Mouse (Mus musculus) adrenal gland (tissue): ENCODE data around the gene Frat2.

Source experiments
- intact Hi-C: fragments of 180-260 bp; cut with DNase I; formaldehyde crosslinking; loops from one replicate; pipeline ENCODE4 v1.15.1; 2025

Frat2 gene

DNA sequence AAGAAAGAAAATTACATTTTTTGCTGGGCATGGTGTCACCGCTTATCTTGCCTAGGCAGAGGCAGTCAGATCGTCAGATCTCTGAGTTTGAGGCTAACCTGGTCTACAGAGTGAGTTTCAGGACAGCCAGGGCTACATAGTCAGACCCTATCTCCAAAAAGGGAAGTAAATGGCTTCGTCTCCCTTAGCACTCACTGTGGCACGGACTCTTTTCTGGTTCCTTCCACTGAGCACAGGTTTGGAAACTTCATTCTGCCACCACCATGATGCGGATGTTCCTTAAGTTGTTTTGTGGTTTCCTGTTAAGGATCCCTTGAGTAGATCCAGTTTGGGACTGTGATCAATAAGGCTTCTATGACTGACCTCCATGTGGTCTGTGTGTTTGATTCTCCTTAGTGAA is 23.0 kb downstream of the Frat2 start:
- intact Hi-C loops = no loop called here

DNA sequence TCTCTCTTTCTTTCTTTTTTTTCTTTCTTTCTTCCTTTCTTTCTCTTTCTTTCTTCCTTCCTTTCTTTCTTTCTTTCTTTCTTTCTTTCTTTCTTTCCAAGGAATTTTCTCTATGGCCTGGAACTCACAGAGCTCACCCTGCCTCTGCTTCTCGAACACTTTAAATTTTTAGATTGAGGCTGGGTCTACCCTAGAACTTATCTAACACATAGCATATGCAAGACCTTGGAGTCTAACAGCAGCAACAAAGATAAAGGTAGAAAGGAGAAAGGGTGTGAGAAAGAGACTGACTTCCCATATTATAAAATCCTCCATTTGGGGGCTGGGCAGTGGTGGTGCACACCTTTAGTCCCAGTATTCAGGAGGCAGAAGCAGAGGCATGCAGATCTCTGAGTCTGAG is 25.3 kb downstream of the Frat2 start:
- intact Hi-C loops = no loop called here

DNA sequence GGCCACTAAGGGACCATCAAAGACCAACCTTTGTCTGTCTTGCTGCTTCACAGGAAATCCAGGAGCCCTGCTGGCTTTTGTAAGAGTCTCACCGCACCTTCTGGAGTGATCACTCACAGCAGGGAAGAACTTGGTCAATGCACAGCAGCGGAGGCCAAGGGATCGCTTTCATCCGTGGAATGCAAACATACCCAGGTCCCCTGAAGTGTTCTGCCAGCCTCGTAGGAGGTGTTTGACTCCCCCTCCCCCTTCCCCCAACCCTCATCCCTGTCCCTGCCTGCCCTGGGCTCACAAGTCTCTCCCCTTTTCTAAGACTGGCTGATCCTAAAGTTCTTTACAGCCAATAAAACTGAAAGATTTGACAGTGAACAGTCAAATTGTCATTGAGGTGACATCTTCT is 26.5 kb downstream of the Frat2 start:
- intact Hi-C loops = no loop called here

DNA sequence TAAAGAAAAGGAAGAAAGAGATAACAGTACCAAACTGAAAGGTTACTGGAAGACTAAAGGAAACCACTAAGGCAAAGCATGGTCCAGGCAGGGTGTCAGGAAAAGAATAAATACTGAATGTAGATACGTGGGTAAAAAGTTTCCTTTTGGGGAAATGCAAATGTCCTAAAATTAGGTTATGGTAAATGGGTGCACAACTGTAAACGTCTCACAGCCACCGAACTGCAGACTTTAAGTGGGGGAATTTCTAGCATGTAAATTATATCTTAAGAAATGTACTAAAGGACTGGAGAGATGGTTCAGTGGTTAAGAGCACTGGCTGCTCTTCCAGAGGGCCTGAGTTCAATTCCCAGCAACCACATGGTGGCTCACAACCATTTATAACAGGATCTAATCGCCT is 29.2 kb downstream of the Frat2 start:
- intact Hi-C loops = no loop called here

DNA sequence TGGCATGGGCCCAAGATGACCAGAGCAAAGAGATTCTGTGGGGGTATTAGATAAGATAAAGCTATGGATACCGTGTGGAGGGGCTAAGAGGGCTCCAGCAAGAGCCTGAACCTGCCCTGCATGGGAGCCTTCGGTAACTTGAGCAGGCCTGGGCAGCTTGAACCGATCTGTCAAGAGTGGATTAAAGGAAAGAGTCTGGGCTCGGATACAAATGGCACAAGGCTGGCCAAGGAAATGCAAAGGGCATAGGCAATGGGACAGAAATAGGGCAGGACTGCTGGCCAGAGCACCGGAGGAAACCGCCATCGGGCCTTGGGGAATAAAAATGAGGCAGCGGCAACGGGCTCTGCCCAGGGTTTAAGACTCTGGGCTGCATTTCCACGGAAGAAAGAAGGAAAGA is 30.6 kb downstream of the Frat2 start:
- intact Hi-C loops = no loop called here

DNA sequence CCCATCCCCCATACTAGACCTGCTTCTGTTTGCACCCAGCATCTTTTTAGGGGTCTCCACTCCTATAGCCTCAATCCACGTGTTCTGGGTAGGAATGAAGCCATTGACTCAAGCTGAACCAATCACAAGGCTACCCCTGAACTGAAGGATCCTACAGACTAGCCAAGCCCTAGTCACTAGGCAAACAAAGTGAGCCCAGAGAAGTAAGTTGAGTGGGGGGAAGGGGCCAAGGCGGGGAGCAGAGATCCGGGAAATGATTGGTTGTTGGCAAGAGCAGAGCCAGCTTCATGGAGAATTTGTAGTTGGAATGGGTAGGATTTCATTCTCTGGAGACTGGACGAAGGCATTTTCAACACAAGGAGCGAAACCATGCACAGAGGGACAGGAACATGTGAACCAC is 31.0 kb downstream of the Frat2 start:
- intact Hi-C loops = no loop called here

DNA sequence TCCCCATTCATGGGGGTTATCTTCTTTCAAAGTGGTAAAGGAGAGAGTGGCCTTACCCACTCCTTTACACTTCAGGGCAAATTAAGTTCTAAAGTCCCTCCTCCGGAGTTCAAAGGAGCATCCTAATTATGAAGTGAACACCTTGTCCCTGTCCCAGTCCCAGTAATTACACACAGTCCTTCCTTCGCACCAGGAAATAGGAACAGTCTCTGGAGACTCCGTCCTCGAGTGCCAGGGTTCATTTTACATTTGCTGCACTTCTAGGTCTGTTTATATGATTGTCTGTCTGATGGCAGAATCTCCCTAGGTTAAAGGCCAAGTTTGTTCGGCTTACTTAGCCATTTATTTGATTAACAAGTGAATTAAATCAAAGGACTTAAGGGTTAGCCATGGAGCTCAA is 31.5 kb downstream of the Frat2 start:
- intact Hi-C loops = no loop called here

DNA sequence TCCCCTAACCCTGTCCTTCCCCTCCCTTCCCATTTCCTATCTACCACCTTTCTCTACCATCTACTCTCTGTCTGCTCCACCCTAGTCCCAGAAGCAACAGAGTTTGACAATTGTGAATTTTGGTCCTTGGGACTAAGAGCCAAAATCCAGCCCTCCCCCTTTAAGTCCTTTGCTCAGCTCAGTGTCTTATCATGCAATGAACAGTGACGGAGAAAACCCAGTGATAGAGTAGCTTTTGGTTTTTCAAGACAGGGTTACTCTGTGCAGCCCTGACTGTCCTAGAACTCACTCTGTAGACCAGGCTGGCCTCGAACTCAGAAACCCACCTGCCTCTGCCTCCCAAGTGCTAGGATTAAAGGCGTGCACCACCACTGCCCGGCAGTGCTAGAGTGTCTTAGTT is 34.6 kb downstream of the Frat2 start:
- intact Hi-C loops = no loop called here

DNA sequence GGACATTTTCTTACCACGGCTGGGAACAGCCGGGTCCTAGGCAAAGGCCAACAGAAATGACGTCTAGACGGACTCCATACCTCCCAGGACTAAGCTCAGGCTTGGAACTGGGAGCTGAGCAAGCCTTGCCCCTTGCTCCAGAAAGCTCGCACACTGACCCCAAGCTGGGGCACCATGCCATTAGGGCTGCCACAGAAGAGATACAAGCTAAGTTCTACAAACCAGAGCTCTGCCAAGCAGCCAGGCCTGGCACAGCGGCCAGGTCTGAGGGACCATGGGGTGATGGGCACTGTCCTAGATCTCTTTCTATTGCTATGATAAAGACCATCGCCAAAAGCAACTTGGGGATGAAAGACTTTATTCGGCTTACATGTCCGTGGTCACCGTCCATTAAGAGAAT is 35.4 kb downstream of the Frat2 start:
- intact Hi-C loops = no loop called here

DNA sequence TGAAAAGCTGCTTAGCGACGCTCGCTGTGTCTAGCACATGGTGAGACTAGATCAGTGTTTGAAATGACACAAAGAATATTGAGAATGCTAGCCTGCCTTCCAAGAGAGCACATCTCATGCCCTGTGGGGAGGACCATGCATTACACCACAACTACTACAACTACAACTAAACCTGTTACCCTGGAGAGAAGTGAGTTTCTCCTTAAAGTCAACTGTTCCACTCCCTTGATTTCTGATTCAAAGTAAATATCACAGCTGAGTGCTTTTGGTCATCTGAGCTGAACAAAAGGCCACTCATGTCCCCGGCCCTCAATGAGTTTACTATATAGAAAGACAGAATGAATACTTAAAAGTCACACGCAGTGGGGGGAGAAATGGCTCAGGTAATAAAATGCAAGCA is 37.9 kb downstream of the Frat2 start:
- intact Hi-C loops = no loop called here

DNA sequence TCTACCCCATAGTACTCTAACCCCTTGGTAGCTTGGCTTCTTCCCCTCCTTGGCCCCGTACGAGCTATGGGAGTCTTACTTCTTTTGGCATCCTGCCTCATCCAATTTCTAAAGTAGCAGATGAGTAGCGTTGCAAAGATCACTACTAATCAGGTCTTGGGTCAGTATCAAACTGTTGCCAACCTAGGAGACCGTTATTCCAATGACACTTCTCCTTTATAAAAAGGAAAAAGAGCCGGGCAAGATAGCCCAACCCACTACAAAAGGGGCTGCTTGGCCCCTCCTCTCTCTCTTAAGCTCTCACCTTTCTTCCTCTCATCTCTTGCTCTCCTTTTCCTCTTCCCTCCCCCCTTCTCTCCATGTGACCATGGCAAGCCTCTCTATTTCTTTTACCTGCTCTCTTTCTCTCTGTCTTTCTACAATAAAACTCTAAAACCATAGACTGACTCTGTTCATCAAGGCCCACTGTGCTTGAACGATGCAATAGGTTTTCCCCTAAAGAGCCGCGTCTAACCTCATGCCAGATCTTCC is 39.8 kb downstream of the Frat2 start:
- intact Hi-C loops = no loop called here

DNA sequence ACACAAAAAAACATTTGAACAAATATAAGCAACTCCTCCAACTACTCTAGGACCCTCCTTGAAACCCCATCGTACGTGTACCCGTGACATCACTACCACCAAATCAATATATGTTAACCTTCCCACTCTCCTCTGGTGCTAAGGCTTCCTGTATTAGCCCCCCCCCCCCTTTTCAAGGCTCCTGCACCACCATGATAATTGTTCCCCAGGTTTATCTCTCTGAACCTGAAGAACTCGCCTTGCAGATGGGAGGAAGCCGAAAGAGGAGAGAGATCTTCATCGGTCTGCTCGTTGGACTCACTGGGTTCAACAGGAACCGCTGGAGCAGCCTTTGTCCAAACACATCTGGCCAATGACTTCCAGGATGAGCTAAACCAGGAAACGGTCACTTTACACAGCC is 40.4 kb downstream of the Frat2 start:
- intact Hi-C loops = no loop called here

DNA sequence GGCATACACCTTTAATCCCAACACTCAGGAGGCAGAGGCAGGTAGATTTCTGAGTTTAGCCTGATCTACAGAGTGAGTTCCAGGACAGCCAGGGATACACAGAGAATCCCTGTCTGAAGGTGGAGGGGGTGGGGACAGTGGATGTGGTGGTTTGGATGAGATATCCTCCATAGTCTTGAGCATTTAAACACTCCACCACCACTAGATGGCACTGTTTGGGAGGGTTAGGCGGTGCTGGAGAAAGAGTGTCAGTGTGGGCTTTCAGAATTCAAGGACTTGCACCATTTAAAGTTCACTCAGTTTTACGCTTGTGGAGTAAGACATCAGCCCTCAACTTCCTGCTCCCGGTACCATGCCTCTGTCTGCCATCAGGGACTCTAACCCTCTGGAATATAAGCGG is 42.1 kb downstream of the Frat2 start:
- intact Hi-C loops = no loop called here

DNA sequence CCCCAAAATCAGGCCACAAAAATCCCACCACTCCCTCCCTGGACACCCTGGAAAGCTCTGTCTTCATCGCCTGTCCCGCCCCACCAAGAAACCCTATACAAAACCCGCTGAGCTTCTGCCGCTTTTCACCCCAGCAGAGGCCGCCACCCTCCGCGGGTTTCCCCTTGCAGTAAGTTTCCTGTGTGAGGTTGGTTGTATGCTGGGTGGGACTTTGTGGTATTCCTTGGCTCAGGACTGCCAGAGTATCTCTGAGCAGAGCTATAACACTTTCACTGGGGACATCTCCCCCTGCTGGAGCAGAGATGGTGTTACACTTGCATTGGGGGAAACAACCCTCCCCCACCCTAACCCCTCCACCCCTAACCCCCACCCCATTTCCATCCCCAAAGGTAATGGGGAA is 44.6 kb downstream of the Frat2 start:
- intact Hi-C loops = loop anchor here (5.0 kb wide), 1 partner anchor 44 kb away; the partner anchor contains the start of gene Frat2

DNA sequence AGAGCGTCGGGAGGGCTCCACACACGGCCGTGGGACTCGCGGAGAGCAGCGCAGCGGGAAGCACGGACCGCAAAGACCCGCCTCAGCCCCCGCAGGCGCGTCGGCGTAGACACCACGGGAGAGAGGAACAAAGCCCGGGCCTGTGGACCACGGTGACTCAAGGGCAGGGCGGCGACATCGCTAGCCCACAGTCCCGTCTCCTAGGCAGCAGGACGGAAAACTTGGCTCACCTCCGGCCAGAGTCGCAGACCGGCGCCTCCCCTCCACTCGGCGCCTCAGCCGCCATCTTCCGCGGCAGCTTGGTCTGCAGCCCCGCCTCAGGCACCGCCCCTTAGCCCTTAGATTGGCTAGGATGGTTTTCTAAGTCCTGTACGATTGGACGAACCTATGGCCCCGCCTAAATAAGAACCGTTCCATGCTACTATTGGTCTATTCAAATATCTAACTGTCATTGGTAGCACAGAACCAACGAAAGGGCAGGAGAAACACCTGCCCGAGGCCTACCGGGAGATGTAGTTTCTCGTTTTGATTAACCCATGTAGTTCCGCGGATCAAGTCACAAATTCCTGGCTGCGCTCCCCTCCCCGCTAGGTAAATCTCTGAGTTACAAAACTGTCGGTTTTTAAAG is 46.1 kb downstream of the Frat2 start, which contains the start of gene Arhgap19:
Gene Arhgap19, minus strand, starts transcription at position 306 of the 628 bp plus-strand sequence.
- intact Hi-C loops = loop anchor here (5.0 kb wide), 1 partner anchor 45 kb away; the partner anchor contains the start of gene Frat2

DNA sequence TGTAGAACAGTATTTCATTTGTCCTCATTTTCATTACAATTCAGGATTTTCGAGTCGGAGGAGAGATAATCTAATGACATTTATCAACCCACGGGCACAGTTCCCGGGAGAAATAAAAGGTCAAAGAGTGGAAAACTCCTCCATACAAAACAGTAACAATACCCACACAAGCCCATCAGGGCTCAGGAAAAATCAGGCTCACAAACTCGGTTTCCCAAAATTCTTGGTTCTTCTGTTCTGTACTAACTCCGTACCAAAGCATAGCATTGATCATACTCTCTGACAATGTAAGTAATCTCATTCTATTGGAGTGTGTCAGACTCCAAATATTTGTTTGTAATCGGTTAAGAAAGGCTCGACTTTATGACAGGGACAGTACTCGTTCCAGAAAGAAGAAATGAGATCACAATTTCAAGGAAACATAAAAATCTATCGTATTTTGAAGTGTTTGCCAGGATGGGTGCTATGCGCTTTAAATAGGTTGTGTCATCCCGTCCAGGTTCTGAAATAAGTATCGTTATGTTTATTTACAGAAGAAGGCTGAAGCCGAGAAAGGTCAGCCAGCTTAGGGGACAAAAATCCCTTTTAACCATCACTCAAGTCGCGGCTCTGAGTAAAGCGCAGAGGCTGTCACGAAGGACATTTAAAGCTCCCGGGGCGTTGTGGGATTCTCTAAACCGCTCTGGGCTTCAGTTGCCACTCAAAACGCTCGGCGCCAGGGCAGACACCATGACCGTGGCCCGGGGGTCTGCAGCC is 46.8 kb downstream of the Frat2 start:
- intact Hi-C loops = loop anchor here (5.0 kb wide), 1 partner anchor 46 kb away; the partner anchor contains the start of gene Frat2

DNA sequence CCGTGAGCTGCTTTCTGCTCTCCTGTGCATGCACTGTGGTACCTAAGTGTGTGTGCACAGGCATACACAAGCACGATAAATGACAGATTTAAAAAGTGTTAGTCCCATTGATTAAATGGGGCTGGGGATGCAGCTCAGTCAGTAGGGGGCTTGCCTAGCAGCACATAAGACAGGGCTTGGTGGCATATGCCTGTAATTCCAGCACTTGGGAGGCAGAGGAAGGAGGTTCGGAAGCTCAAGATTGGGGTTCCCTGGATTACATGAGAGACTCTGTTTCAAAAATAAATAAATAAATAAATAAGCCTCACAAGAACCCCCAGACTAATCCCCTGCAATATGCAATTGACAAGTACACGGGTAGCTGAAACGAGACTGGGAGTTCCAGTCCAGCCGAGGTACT is 47.5 kb downstream of the Frat2 start:
- intact Hi-C loops = loop anchor here (5.0 kb wide), 1 partner anchor 47 kb away; the partner anchor contains the start of gene Frat2

DNA sequence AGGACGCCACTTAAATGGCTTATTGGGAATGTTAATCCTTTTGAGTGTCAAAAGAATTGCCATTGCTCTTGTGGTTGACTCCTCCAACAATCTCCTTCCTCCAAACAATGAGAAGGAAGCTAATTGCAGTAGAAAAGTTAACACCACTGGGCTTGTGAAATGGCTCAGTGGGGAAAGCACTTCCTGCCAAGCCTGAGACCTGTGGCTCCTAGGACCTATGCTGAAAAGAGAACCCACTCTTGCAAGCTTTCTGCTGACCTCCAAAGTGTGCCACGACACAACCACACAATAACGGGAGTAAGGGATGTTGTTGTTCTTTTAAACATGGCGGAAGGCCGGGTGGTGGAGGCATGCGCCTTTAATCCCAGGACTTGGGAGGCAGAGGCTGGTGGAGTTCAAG is 50.4 kb downstream of the Frat2 start:
- intact Hi-C loops = no loop called here

DNA sequence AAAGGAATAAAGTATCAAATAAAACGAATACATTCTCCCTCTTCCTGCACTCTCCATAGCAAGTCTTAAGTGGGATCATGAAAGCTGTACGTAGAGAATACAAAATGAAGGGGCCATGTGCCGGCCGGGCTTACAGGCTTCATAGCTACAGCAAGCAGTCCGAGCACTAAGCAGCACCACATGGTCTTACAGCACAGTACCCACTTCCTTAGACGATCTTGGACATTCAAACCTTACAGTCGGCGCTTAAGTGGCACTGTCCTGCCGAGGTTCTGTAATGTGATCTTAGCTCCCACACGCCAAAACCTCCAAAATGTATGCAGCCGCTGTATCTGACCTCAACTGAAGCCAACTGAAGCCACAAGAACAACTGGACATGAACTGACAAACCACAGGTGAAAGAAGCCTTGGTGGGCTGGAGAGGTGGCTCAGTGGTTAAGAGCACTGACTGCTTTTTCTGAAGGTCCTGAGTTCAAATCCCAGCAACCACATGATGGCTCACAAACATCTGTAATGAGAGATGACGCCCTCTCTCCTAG is 51.1 kb downstream of the Frat2 start:
- intact Hi-C loops = no loop called here

DNA sequence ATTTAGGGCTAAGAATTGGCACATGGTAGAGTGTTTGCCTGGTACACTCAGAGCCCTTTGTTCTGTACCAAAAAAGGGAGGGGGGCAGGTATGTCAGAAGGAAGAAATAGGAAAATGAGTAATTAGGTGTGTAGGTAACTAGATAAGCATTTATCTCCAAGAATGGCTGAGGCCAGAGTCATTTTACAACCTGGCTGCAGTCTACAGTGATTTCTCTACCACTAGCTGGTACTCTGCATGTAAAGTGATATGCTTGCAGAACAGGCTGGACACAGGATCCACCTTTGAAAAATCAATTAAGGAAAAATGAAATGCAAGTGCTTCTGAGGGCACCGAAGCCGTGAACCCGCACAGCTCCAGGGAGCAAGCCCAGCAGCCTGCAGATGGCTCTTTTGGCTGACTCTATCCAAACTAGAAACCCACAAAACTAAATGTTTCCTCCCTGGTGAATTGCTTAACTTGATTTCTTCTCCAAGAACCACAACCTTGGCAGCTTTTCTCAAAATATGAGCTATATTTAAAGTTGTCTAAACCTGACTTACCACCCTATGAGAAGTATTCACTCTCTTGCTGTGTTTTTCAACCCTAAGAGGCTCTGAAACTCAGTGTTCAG is 51.7 kb downstream of the Frat2 start:
- intact Hi-C loops = no loop called here
